Mouse (Mus musculus) heart, embryonic 11.5 days (tissue): ENCODE measurements at regions not wholly inside any gene's neighbourhood (a gene's known extent, or its start where the extent isn't known, plus 50 kb on each side); places are given as distances from the start of the nearest gene placed in this dataset.

Experiments used
- ATAC-seq: fragments of 200-750 bp; cut with Nextera tagmentation; replicated peaks from 2 replicates; pipeline ENCODE4 v1.8.0; 2017; ENCODE audit warnings: moderate library complexity; ENCODE audit not compliant: insufficient number of reproducible peaks, low FRiP score, low TSS enrichment
- H3K27ac ChIP-seq: fragments of 300-500 bp; sonication (generic); 2 replicates; pipeline ENCODE4 v1.5.1; 2014; ENCODE audit warnings: mild to moderate bottlenecking, low read depth, low read length
- H3K27me3 ChIP-seq: fragments of 300-500 bp; sonication (generic); 2 replicates; pipeline ENCODE4 v1.6.1; 2014; ENCODE audit warnings: mild to moderate bottlenecking, low read length, mixed read lengths; ENCODE audit not compliant: control insufficient read depth, insufficient read depth
- H3K36me3 ChIP-seq: fragments of 300-500 bp; sonication (generic); 2 replicates; pipeline ENCODE4 v1.6.1; 2014; ENCODE audit warnings: mild to moderate bottlenecking, low read length, moderate library complexity, mixed read lengths; ENCODE audit not compliant: control insufficient read depth, insufficient read depth
- H3K4me1 ChIP-seq: fragments of 300-500 bp; sonication (generic); 2 replicates; pipeline ENCODE4 v1.6.1; 2014; ENCODE audit warnings: low read length; ENCODE audit not compliant: control insufficient read depth, insufficient read depth
- H3K4me2 ChIP-seq: fragments of 300-500 bp; sonication (generic); 2 replicates; pipeline ENCODE4 v1.6.1; 2014; ENCODE audit warnings: mild to moderate bottlenecking, moderate library complexity
- H3K4me3 ChIP-seq: fragments of 300-500 bp; sonication (generic); 2 replicates; pipeline ENCODE4 v1.5.1; 2014; ENCODE audit warnings: low read depth, low read length
- H3K9ac ChIP-seq: fragments of 300-500 bp; sonication (generic); 2 replicates; pipeline ENCODE4 v1.6.1; 2014; ENCODE audit warnings: mild to moderate bottlenecking, low read depth, low read length, moderate library complexity
- H3K9me3 ChIP-seq: fragments of 300-500 bp; sonication (generic); replicated peaks from 2 replicates; pipeline ENCODE4 v1.6.1; 2016; ENCODE audit warnings: low read length; ENCODE audit not compliant: control insufficient read depth
- WGBS: fragments of 180-500 bp; shearing (Covaris S2); extraction: QIAGEN DNeasy Blood & Tissue Kit; methylation state at CpG from one replicate; pipeline ENCODE4 v1.1.7; 2014; ENCODE audit not compliant: insufficient replicate concordance; 5-methylcytosine and 5-hydroxymethylcytosine counted together

DNA sequence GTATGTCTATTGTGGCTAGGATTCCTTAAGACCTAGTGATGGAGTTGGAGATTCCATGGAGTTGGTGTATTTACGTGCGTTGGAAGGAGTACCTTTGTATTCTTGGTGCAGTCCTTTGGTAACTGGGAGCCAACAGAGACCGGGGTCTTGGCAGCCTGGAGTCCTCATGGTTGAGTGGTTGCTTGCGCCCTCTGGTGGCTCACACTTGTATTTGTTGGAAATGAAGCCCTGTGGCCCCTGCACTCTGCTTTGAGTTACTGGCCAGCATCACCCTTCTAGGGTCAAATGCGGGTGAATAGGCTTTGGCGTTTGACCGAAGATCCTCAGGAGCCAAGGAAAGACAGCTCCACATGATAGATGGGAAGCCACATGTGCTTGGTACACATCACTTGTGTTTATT, 207.1 kb downstream of the Fam169b start:
- 0 out of 2 replicates have a peak, but pooled peaks cover 3% of the 10 kb centered on the region for H3K4me1 ChIP-seq
- WGBS: 30% methylated on average over 7 of the region's 7 CpGs

GRCm38 (mm10) chr7:68480336-68480735, 206.7 kb downstream of the Fam169b start:
- Histone ChIP-seq H3K9ac (no peak overlapping the region), H3K4me3 (no peak overlapping the region), H3K4me2 (no peak overlapping the region), H3K27me3 (peaks cover 13% of the 10 kb centered on the region), H3K36me3 (no peaks in the 10 kb centered on the region), H3K4me1 (0 out of 2 replicates have a peak, but pooled peaks cover 3% of the 10 kb centered on the region), H3K27ac (no peak overlapping the region), H3K9me3 (no peaks in the 10 kb centered on the region)
- WGBS: 35% methylated on average over 3 of the region's 3 CpGs
- ATAC-seq: no peak

More for the DNA sequence above, 207.1 kb downstream of the Fam169b start:
- Histone ChIP-seq H3K4me2 (no peak overlapping the region), H3K36me3 (no peaks in the 10 kb centered on the region), H3K9me3 (no peaks in the 10 kb centered on the region), H3K9ac (no peak overlapping the region), H3K4me3 (no peak overlapping the region), H3K27me3 (peaks cover 13% of the 10 kb centered on the region), H3K27ac (no peak overlapping the region)
- ATAC-seq: no peak

- WGBS: 59% methylated on average over 3 of the region's 3 CpGs
- H3K36me3 ChIP-seq: no peaks in the 10 kb centered on the region
- no peak overlapping the region for H3K4me2 ChIP-seq
- H3K27me3 ChIP-seq: peaks cover 13% of the 10 kb centered on the region
- H3K27ac ChIP-seq: no peak overlapping the region
- H3K4me1 ChIP-seq: 0 out of 2 replicates have a peak, but pooled peaks cover 3% of the 10 kb centered on the region
- no peak overlapping the region for H3K4me3 ChIP-seq
- no peak for ATAC-seq
- H3K9ac ChIP-seq: no peak overlapping the region
- no peaks in the 10 kb centered on the region for H3K9me3 ChIP-seq
Measured at GRCm38 (mm10) chr7:68478044-68478443, 204.4 kb downstream of the Fam169b start.

- no peak overlapping the region for H3K27ac ChIP-seq
- no peak for ATAC-seq
- 0 out of 2 replicates have a peak, but pooled peaks cover 2% of the 10 kb centered on the region for H3K27me3 ChIP-seq
- no peak overlapping the region for H3K9ac ChIP-seq
- no peaks in the 10 kb centered on the region for H3K9me3 ChIP-seq
- H3K4me2 ChIP-seq: no peak overlapping the region
- WGBS: 43% methylated on average over 5 of the region's 5 CpGs
- no peak overlapping the region for H3K4me3 ChIP-seq
- peaks cover 5% of the 10 kb centered on the region; the same call in 1 of the 2 replicates for H3K4me1 ChIP-seq
- H3K36me3 ChIP-seq: no peaks in the 10 kb centered on the region
Measured at GRCm38 (mm10) chr7:68472800-68473199, 199.2 kb downstream of the Fam169b start.

- H3K27ac ChIP-seq: no peak overlapping the region
- H3K4me3 ChIP-seq: no peak overlapping the region
- no peaks in the 10 kb centered on the region for H3K36me3 ChIP-seq
- H3K27me3 ChIP-seq: 0 out of 2 replicates have a peak, but pooled peaks cover 2% of the 10 kb centered on the region
- H3K4me2 ChIP-seq: no peak overlapping the region; the same call in 1 of the 2 replicates
- no peaks in the 10 kb centered on the region for H3K9me3 ChIP-seq
- peaks cover 5% of the 10 kb centered on the region; the same call in 1 of the 2 replicates for H3K4me1 ChIP-seq
- H3K9ac ChIP-seq: no peak overlapping the region
- no peak for ATAC-seq
- 37% methylated on average over 11 of the region's 11 CpGs for WGBS
Measured at GRCm38 (mm10) chr7:68470983-68471382, 197.3 kb downstream of the Fam169b start.

- Histone ChIP-seq H3K36me3 (no peaks in the 10 kb centered on the region), H3K4me3 (no peak overlapping the region), H3K27me3 (0 out of 2 replicates have a peak, but pooled peaks cover 2% of the 10 kb centered on the region), H3K9ac (no peak overlapping the region), H3K9me3 (no peaks in the 10 kb centered on the region), H3K4me2 (no peak overlapping the region), H3K4me1 (peaks cover 5% of the 10 kb centered on the region; the same call in 1 of the 2 replicates), H3K27ac (no peak overlapping the region)
- 79% methylated on average over 5 of the region's 5 CpGs for WGBS
- ATAC-seq: no peak
Measured at GRCm38 (mm10) chr7:68468574-68468973, 194.9 kb downstream of the Fam169b start.

DNA sequence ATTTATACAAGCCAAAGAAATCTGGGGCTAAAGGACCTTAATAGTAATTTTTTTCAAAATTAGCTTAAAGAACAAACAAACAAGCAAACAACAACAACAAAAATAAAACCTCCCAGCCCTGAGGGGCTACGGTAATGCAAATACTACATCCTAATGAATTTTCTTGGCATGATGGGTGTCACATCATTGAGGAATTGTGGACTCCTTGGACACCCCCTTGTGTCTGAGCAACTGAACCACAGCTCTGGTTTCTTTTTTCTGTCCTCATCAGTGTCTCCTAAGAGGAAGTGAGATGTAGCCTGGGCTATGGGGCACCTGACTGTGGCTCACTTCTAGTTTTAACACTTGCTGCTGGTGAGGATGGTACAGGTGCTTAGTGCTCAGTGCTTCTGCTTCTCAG, 184.2 kb downstream of the Fam169b start:
- H3K4me2 ChIP-seq: no peak overlapping the region
- H3K9me3 ChIP-seq: no peaks in the 10 kb centered on the region
- no peak for ATAC-seq
- H3K4me1 ChIP-seq: no peaks in the 10 kb centered on the region
- 94% methylated on average over 1 of the region's 1 CpGs for WGBS
- no peak overlapping the region for H3K4me3 ChIP-seq
- no peak overlapping the region for H3K27ac ChIP-seq
- no peak overlapping the region for H3K9ac ChIP-seq
- H3K36me3 ChIP-seq: no peaks in the 10 kb centered on the region
- H3K27me3 ChIP-seq: no peaks in the 10 kb centered on the region

GRCm38 (mm10) chr7:68455451-68455850, 181.8 kb downstream of the Fam169b start:
- no peak overlapping the region for H3K4me3 ChIP-seq
- no peaks in the 10 kb centered on the region for H3K27me3 ChIP-seq
- H3K27ac ChIP-seq: no peak overlapping the region
- ATAC-seq: no peak
- H3K4me1 ChIP-seq: no peaks in the 10 kb centered on the region
- H3K36me3 ChIP-seq: no peaks in the 10 kb centered on the region
- no peak overlapping the region for H3K4me2 ChIP-seq
- H3K9me3 ChIP-seq: no peaks in the 10 kb centered on the region
- WGBS: 14% methylated on average over 5 of the region's 5 CpGs
- H3K9ac ChIP-seq: no peak overlapping the region

DNA sequence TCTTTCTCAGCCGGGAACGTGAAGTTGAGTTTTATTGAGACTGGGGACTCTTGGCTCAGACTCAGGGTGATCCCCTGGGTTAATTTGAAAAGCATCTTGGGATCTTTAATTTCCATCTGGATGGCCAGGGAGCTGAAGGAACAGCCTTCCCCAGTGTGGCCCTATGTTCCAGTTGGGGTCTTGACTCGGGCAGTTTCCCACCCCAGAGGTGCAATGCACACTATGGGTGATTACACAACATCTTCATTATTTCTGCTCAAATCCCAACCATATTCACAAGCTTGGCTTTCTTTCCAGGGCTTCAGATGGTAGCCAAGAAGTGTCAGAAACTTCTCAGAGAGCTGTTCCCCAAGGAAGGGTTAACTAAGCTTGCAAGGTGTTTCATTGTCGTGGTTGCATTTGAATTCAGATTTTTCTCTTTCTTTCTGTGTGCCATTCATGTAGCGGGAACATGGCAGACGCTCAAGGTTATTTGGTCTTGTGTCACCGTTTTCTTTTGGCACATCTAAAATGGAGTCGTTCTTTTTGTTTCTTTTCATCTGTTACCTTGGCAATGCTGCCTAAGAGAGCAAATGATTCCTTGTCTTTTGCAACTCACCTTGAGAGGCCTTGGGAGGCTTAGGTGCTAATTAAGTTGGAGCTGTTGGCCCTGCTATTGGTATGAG, 179.5 kb downstream of the Fam169b start:
- Histone ChIP-seq H3K9me3 (no peaks in the 10 kb centered on the region), H3K9ac (no peak overlapping the region), H3K4me3 (no peak overlapping the region), H3K27me3 (no peaks in the 10 kb centered on the region), H3K27ac (no peak overlapping the region), H3K4me1 (no peaks in the 10 kb centered on the region), H3K4me2 (no peak overlapping the region), H3K36me3 (no peaks in the 10 kb centered on the region)
- ATAC-seq: no peak
- 81% methylated on average over 8 of the region's 8 CpGs for WGBS
